Mouse (Mus musculus) stomach, postnatal 0 days (tissue): ENCODE measurements around the gene Zfp260.

Experiments used
- CTCF ChIP-seq: IDR thresholded peaks from 2 replicates; pipeline ENCODE4 v1.5.1; 2016; ENCODE audit warnings: antibody characterized with exemption, low read depth, mild to moderate bottlenecking, moderate library complexity
- EP300 ChIP-seq: optimal IDR thresholded peaks from 2 replicates; pipeline ENCODE3; 2016; ENCODE audit warnings: antibody characterized with exemption

- TF ChIP-seq CTCF: peak; percentile 34
- TF ChIP-seq EP300: no peak
Measured at GRCm38 (mm10) chr7:30121308-30122187, 27.0 kb downstream of the Zfp260 start, which contains the start of gene Zfp382.
